Mouse (Mus musculus) lung, adult 10 weeks (tissue): ENCODE measurements around the gene Gas2l3. TPM values are rescaled to one million over a fixed set of nuclear protein-coding genes. Genes with fewer than 3 reads are reported as not detected.

Experiments used
- polyA plus RNA-seq: library from polyadenylated mRNA; stranded (reverse); fragments of 350-450 nt; fragmentation: Illumina TruSeq; extraction: RNeasy Lipid Tissue Mini Kit (QIAGEN cat#74804); gene quantifications from one replicate; pipeline ENCODE4 v1.2.3, GENCODE M21; 2014; ENCODE audit warnings: low read depth, low replicate concordance; ENCODE audit not compliant: insufficient read depth

The Gas2l3 gene
- polyA plus RNA-seq, result 0.19 TPM

DNA sequence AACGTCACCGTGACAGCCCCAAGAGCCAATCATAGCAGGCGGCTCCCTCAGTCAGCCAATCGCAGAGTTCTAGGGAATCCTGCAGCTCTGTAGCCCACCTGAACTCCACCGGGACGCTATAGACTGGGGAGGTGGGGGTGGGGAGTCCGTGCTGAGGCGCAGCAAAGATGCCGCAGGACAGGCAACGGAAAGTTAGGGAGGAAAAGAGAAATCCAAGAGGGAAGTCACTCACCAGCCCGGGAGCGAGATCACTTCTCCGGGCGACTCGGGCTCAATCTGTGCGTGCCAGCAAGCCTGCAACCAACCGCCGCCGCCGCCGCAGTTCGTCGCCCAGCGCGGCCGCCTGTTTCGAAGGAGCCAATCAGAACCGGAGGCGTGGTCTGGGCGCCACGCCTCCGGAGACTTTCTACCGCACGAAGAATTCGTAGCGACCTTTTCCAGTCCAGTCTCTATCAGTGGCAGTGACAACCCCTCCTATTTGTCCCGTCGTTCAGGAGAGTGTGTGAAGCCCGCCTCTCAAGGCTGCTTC lies at the start of gene Gas2l3:
Gene Gas2l3 (minus strand): TSS at position 345 of the 529 bp plus-strand sequence.

Other genes starting within 250 kb of the Gas2l3 start
- 0.08 TPM for gene Ano4, start 99.2 kb downstream of the Gas2l3 start, polyA plus RNA-seq
- gene Nr1h4, start 89.6 kb upstream of the Gas2l3 start, polyA plus RNA-seq, result 0.30 TPM
- not detected for gene Slc17a8, start 177.3 kb upstream of the Gas2l3 start, polyA plus RNA-seq
- gene Scyl2, start 242.3 kb upstream of the Gas2l3 start, polyA plus RNA-seq, result 11.1 TPM